Mouse (Mus musculus): ENCODE data around the gene Zbtb16.

The Zbtb16 gene

GRCm38 (mm10) chr9:48618589-48618988, 217.4 kb downstream of the Zbtb16 start:
- in situ Hi-C loops (cut with MboI; ENCODE audit: unreplicated experiment in 2 of 2) = loop anchor here (10.0 to 25.0 kb wide), 3 partner anchors 174 to 1881 kb away; no protein-coding TSS in a partner anchor

- in situ Hi-C loops (cut with MboI; ENCODE audit: unreplicated experiment in 2 of 2) = loop anchor here (10.0 to 25.0 kb wide), 3 partner anchors 173 to 1881 kb away; no protein-coding TSS in a partner anchor
Measured at GRCm38 (mm10) chr9:48618111-48618510, 217.9 kb downstream of the Zbtb16 start.

- in situ Hi-C loops (cut with MboI; ENCODE audit: unreplicated experiment in 2 of 2) = loop anchor here (10.0 to 25.0 kb wide), 3 partner anchors 173 to 1880 kb away; no protein-coding TSS in a partner anchor
Measured at GRCm38 (mm10) chr9:48617511-48618010, 218.5 kb downstream of the Zbtb16 start.

GRCm38 (mm10) chr9:48613221-48613620, 222.8 kb downstream of the Zbtb16 start:
- in situ Hi-C loops (cut with MboI; ENCODE audit: unreplicated experiment in 2 of 2) = loop anchor here (10.0 to 25.0 kb wide), 3 partner anchors 168 to 1876 kb away; no protein-coding TSS in a partner anchor

GRCm38 (mm10) chr9:48612542-48612941, 223.5 kb downstream of the Zbtb16 start:
- in situ Hi-C loops (cut with MboI; ENCODE audit: unreplicated experiment in 2 of 2) = loop anchor here (10.0 to 25.0 kb wide), 3 partner anchors 168 to 1875 kb away; no protein-coding TSS in a partner anchor

GRCm38 (mm10) chr9:48611032-48611431, 225.0 kb downstream of the Zbtb16 start:
- in situ Hi-C loops (cut with MboI; ENCODE audit: unreplicated experiment in 2 of 2) = loop anchor here (10.0 to 25.0 kb wide), 3 partner anchors 166 to 1874 kb away; no protein-coding TSS in a partner anchor

GRCm38 (mm10) chr9:48609734-48610133, 226.3 kb downstream of the Zbtb16 start:
- in situ Hi-C loops (cut with MboI; ENCODE audit: unreplicated experiment in 2 of 2) = loop anchor here (10.0 to 25.0 kb wide), 3 partner anchors 165 to 1872 kb away; no protein-coding TSS in a partner anchor

- in situ Hi-C loops (cut with MboI; ENCODE audit: unreplicated experiment in 2 of 2) = loop anchor here in 1 of 2 experiments (25.0 kb wide), 1 partner anchor 1870 kb away; no protein-coding TSS in a partner anchor
Measured at GRCm38 (mm10) chr9:48607417-48607816, 228.6 kb downstream of the Zbtb16 start.

GRCm38 (mm10) chr9:48606171-48606570, 229.9 kb downstream of the Zbtb16 start:
- in situ Hi-C loops (cut with MboI; ENCODE audit: unreplicated experiment in 2 of 2) = loop anchor here in 1 of 2 experiments (25.0 kb wide), 1 partner anchor 1869 kb away; no protein-coding TSS in a partner anchor

GRCm38 (mm10) chr9:48605697-48606096, 230.3 kb downstream of the Zbtb16 start:
- in situ Hi-C loops (cut with MboI; ENCODE audit: unreplicated experiment in 2 of 2) = loop anchor here in 1 of 2 experiments (25.0 kb wide), 1 partner anchor 1868 kb away; no protein-coding TSS in a partner anchor

- in situ Hi-C loops (cut with MboI; ENCODE audit: unreplicated experiment in 2 of 2) = loop anchor here in 1 of 2 experiments (25.0 kb wide), 1 partner anchor 1868 kb away; no protein-coding TSS in a partner anchor
Measured at GRCm38 (mm10) chr9:48604939-48605598, 231.0 kb downstream of the Zbtb16 start, which contains the start of gene Nnmt. Gene Nnmt (minus strand): TSS chr9:48605153.

All from v-Abl transformed pro-B cells (cell line).